Mouse (Mus musculus): ENCODE results near the gene Klhdc10.

- TF ChIP-seq POLR2A (IDR thresholded peaks at IDR 0.05; ENCODE audit: low read depth, low read length): no peak
- no peak for TF ChIP-seq CTCF (IDR thresholded peaks at IDR 0.05; ENCODE audit: extremely low read depth, insufficient read depth, insufficient read length, insufficient replicate concordance)
Observed at GRCm38 (mm10) chr6:30461755-30462344, 60.2 kb downstream of the Klhdc10 start.

Data from spleen, adult 2 months (tissue).